Mouse (Mus musculus) liver, embryonic 13.5 days (tissue): Measurements from ENCODE around the gene Zcchc14. TPM values are rescaled to one million over a fixed set of nuclear protein-coding genes. Genes with fewer than 3 reads are reported as not detected.

Experiments
- polyA plus RNA-seq: library from polyadenylated mRNA; unstranded; fragments of >200 nt; fragmentation: Nextera tagmentation; extraction: Ambion mirVana; gene quantifications from 2 replicates; pipeline ENCODE4 v1.2.1, GENCODE M21; 2015

Gene Zcchc14
- polyA plus RNA-seq, 1 experiment from 2014 or later, result 1.6 TPM

Other genes with a start within 250 kb of the Zcchc14 start
- not detected in 2 replicates for gene 1700018B08Rik, start 108.6 kb downstream of the Zcchc14 start, polyA plus RNA-seq
- 10.4 and 11.3 TPM in 2 replicates for gene Fbxo31, start 74.1 kb downstream of the Zcchc14 start, polyA plus RNA-seq
- gene Map1lc3b, start 62.5 kb downstream of the Zcchc14 start, polyA plus RNA-seq, result 135 and 144 TPM in 2 replicates
- 0.14 and 0.31 TPM in 2 replicates for gene Jph3, start 76.7 kb upstream of the Zcchc14 start, polyA plus RNA-seq
- 27.6 and 29.0 TPM in 2 replicates for gene Klhdc4, start 176.7 kb upstream of the Zcchc14 start, polyA plus RNA-seq